Mouse (Mus musculus): ENCODE data around the gene Ap5m1.

DNA sequence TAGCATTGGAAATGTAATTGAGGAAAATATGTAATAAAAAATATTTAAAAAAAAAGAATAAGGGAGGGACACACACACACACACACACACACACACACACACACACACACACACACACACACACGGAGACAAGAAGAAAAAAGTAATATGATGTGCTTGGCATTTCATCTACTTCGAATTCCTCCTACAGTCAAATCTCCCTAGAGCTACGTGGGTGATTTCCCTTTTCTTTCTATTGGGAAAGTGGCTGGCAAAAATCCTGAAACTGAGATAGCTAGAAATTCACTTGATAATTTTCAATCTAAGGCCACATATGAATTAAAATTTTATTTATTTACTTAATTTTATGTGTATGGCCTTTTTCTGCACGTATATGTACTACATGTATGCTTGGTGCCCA is 20.3 kb upstream of the Ap5m1 start:
- no peak for TF ChIP-seq CTCF (conservative IDR thresholded peaks at IDR 0.05; ENCODE audit: insufficient read depth, insufficient read length, low read depth, low read length)
- no peak for TF ChIP-seq POLR2A (IDR thresholded peaks at IDR 0.05; ENCODE audit: low read depth, low read length)

All from kidney, adult 2 months (tissue).